Mouse (Mus musculus) ovary, adult 10 weeks (tissue): ENCODE measurements around the gene Ahcy. TPM values are rescaled to one million over a fixed set of nuclear protein-coding genes. Genes with fewer than 3 reads are reported as not detected.

Experiments used
- polyA plus RNA-seq: library from polyadenylated mRNA; stranded (reverse); fragments of 350-450 nt; fragmentation: Illumina TruSeq; extraction: RNeasy Lipid Tissue Mini Kit (QIAGEN cat#74804); gene quantifications from one replicate; pipeline ENCODE4 v1.2.3, GENCODE M21; 2014

Gene Ahcy
- polyA plus RNA-seq, result 34.0 TPM

GRCm38 (mm10) chr2:155073978-155074765 is at the start of gene Ahcy:
Ahcy (minus strand) TSS chr2:155074497.

GRCm38 (mm10) chr2:155018251-155018755 is 56.0 kb downstream of the Ahcy start, which contains the start of gene Gm14226:
Gm14226 (plus strand) TSS chr2:155018266.

Other genes starting within 250 kb of the Ahcy start
- 456 TPM for gene Eif2s2, start 181.6 kb downstream of the Ahcy start, polyA plus RNA-seq
- gene Gm14226, start 56.2 kb downstream of the Ahcy start, polyA plus RNA-seq, result 14.2 TPM
- gene Itch, start 59.0 kb upstream of the Ahcy start, polyA plus RNA-seq, result 111 TPM
- 335 TPM for gene Dynlrb1, start 162.0 kb upstream of the Ahcy start, polyA plus RNA-seq
- not detected for gene Map1lc3a, start 201.8 kb upstream of the Ahcy start, polyA plus RNA-seq